Mouse (Mus musculus): Measurements from ENCODE around the gene Gpr18.

The Gpr18 gene

GRCm38 (mm10) chr14:121949436-121949835, 33.9 kb upstream of the Gpr18 start:
- no peak for DNase-seq (ENCODE audit: low spot score)

GRCm38 (mm10) chr14:121947966-121948365, 32.4 kb upstream of the Gpr18 start:
- DNase-seq (ENCODE audit: low spot score), result no peak

- no peak for DNase-seq (ENCODE audit: low spot score)
These were observed 31.7 kb upstream of the Gpr18 start for GRCm38 (mm10) chr14:121947201-121947760.

- no peak for DNase-seq (ENCODE audit: low spot score)
These were observed 31.1 kb upstream of the Gpr18 start for GRCm38 (mm10) chr14:121946728-121947127.

GRCm38 (mm10) chr14:121946131-121946530, 30.6 kb upstream of the Gpr18 start:
- DNase-seq (ENCODE audit: low spot score), result no peak

- DNase-seq (ENCODE audit: low spot score), result no peak
These were observed 24.0 kb upstream of the Gpr18 start for GRCm38 (mm10) chr14:121939582-121939981.

GRCm38 (mm10) chr14:121938256-121939191, 22.9 kb upstream of the Gpr18 start:
- no peak for DNase-seq (ENCODE audit: low spot score)

GRCm38 (mm10) chr14:121937601-121938255, 22.1 kb upstream of the Gpr18 start:
- DNase-seq (ENCODE audit: low spot score), result no peak

- DNase-seq (ENCODE audit: low spot score), result no peak
These were observed 21.3 kb upstream of the Gpr18 start for GRCm38 (mm10) chr14:121936856-121937255.

- DNase-seq (ENCODE audit: low spot score), result no peak
These were observed 20.8 kb upstream of the Gpr18 start for GRCm38 (mm10) chr14:121936356-121936755.

- no peak for DNase-seq (ENCODE audit: low spot score)
These were observed 19.0 kb upstream of the Gpr18 start for GRCm38 (mm10) chr14:121934597-121934946.

GRCm38 (mm10) chr14:121933906-121934596, 18.5 kb upstream of the Gpr18 start:
- no peak for DNase-seq (ENCODE audit: low spot score)

- no peak for DNase-seq (ENCODE audit: low spot score)
These were observed 16.6 kb upstream of the Gpr18 start for GRCm38 (mm10) chr14:121932180-121932579.

GRCm38 (mm10) chr14:121931594-121931993, 16.0 kb upstream of the Gpr18 start:
- no peak for DNase-seq (ENCODE audit: low spot score)

GRCm38 (mm10) chr14:121930731-121931383, 15.3 kb upstream of the Gpr18 start:
- no peak for DNase-seq (ENCODE audit: low spot score)

- DNase-seq (ENCODE audit: low spot score), result no peak
These were observed 13.8 kb upstream of the Gpr18 start for GRCm38 (mm10) chr14:121929243-121929951.

GRCm38 (mm10) chr14:121928375-121929137, 13.0 kb upstream of the Gpr18 start:
- DNase-seq (ENCODE audit: low spot score), result peak; percentile 70

GRCm38 (mm10) chr14:121927451-121927850, 11.9 kb upstream of the Gpr18 start:
- DNase-seq (ENCODE audit: low spot score), result no peak

GRCm38 (mm10) chr14:121926901-121927300, 11.3 kb upstream of the Gpr18 start:
- DNase-seq (ENCODE audit: low spot score), result no peak

- no peak for DNase-seq (ENCODE audit: low spot score)
These were observed 9.3 kb upstream of the Gpr18 start for GRCm38 (mm10) chr14:121924876-121925275.
